Mouse (Mus musculus) liver, embryonic 14.5 days (tissue): ENCODE results near the gene Cpt1b. TPM values are rescaled to one million over a fixed set of nuclear protein-coding genes. Genes with fewer than 3 reads are reported as not detected.

Source experiments
- ATAC-seq: fragments of 200-750 bp; cut with Nextera tagmentation; 2 replicates; pipeline ENCODE4 v1.8.0; 2017; ENCODE audit warnings: moderate number of reproducible peaks, mild to moderate bottlenecking, moderate library complexity; ENCODE audit not compliant: insufficient read depth
- DNase-seq, 3 experiments: peaks; one replicate each; pipeline ENCODE4 v3.0.0-alpha.2; 2012 to 2013; ENCODE audit warnings: low read depth in 3 of 3, low spot score in 3 of 3
- H3K27ac ChIP-seq: fragments of 300-500 bp; sonication (generic); 2 replicates; pipeline ENCODE4 v1.5.1; 2014; ENCODE audit warnings: moderate library complexity, mild to moderate bottlenecking, control low read depth, inconsistent platforms
- H3K27me3 ChIP-seq: fragments of 300-500 bp; sonication (generic); 2 replicates; pipeline ENCODE4 v1.6.1; 2014; ENCODE audit warnings: mild to moderate bottlenecking, low read length, moderate library complexity; ENCODE audit not compliant: control insufficient read depth, insufficient read depth
- H3K36me3 ChIP-seq: fragments of 300-500 bp; sonication (generic); replicated peaks from 2 replicates; pipeline ENCODE4 v1.6.1; 2014; ENCODE audit warnings: low read depth; ENCODE audit not compliant: control insufficient read depth, insufficient read depth
- H3K4me1 ChIP-seq, 2 experiments: fragments of 200-500 bp in 1 of 2; fragments of 300-500 bp in 1 of 2; sonication (generic) in 1 of 2; replicated peaks; 2 replicates each; pipeline ENCODE4 v1.6.1; 2012 to 2014; ENCODE audit warnings: antibody characterized with exemption in 1 of 2, inconsistent platforms in 1 of 2, low read length in 1 of 2; ENCODE audit not compliant: control insufficient read depth in 2 of 2, insufficient read depth in 2 of 2
- H3K4me2 ChIP-seq: fragments of 300-500 bp; sonication (generic); 2 replicates; pipeline ENCODE4 v1.6.1; 2014; ENCODE audit warnings: low read depth, mild to moderate bottlenecking, control low read depth, moderate library complexity
- H3K4me3 ChIP-seq, 2 experiments: fragments of 200-500 bp in 1 of 2; fragments of 300-500 bp in 1 of 2; sonication (generic) in 1 of 2; 2 replicates each; pipeline ENCODE4 v1.5.1; 2012 to 2014; ENCODE audit warnings: low read depth in 2 of 2, low read length in 2 of 2, mild to moderate bottlenecking in 2 of 2, control low read depth in 1 of 2, inconsistent platforms in 1 of 2, moderate library complexity in 1 of 2; ENCODE audit not compliant: insufficient read depth in 1 of 2
- H3K9ac ChIP-seq: fragments of 300-500 bp; sonication (generic); replicated peaks from 2 replicates; pipeline ENCODE4 v1.6.1; 2014; ENCODE audit warnings: mild to moderate bottlenecking, control low read depth, moderate library complexity
- H3K9me3 ChIP-seq: fragments of 300-500 bp; sonication (generic); 2 replicates; pipeline ENCODE4 v1.6.1; 2016; ENCODE audit warnings: low read length, mixed read lengths; ENCODE audit not compliant: control insufficient read depth
- CTCF ChIP-seq: IDR thresholded peaks from 2 replicates; pipeline ENCODE4 v1.5.1; 2016; ENCODE audit warnings: antibody characterized with exemption, low read depth, control low read depth
- EP300 ChIP-seq: IDR thresholded peaks from 2 replicates; pipeline ENCODE4 v1.6.1; 2016; ENCODE audit warnings: antibody characterized with exemption, low read depth
- WGBS: fragments of 180-500 bp; shearing (Covaris S2); extraction: QIAGEN DNeasy Blood & Tissue Kit; methylation state at CpG from one replicate; pipeline ENCODE4 v1.1.7; 2014; ENCODE audit not compliant: insufficient replicate concordance; 5-methylcytosine and 5-hydroxymethylcytosine counted together
- polyA plus RNA-seq, 2 experiments: library from polyadenylated mRNA; depleted of rRNA in 1 of 2; stranded (reverse) in 1 of 2; unstranded in 1 of 2; fragments of >200 nt; fragmentation: Nextera tagmentation in 1 of 2; extraction: Ambion mirVana in 1 of 2; gene quantifications; 2 replicates each; pipeline versions ENCODE4 v1.2.1 to v1.2.3; 2012 to 2014

Gene Cpt1b
- polyA plus RNA-seq, 2 experiments: 1.5 to 2.1 TPM

DNA sequence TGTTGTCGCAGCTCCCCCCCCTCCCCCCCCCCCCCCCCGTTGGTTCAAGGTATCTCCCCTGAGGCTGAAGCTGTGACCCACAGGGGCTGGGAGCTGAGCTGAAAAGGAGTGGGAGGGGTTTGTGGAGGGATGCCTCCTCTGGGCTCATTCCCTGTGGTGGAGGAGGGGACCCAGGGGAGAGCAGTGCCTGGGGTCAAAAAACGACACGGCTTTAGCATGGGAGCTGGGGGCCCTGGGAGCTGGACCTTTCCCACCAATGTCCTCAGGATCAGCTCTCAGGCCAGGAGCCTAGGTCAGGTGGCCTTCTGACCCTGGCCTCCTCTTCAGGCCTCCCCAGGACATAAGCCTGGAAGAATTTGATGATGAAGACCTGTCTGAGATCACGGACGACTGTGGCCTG lies 29.2 kb upstream of the Cpt1b start:
- Histone ChIP-seq H3K4me3 (no peak overlapping the region), H3K9me3 (no peaks in the 10 kb centered on the region), H3K4me2 (no peak overlapping the region), H3K36me3 (no peaks in the 10 kb centered on the region), H3K9ac (no peak overlapping the region), H3K4me1 (no peaks in the 10 kb centered on the region), H3K27me3 (peaks cover 19% of the 10 kb centered on the region), H3K27ac (no peak overlapping the region)
- 30% methylated on average over 4 of the region's 6 CpGs for WGBS
- TF ChIP-seq CTCF: no peak
- TF ChIP-seq EP300: no peak
- ATAC-seq (no peak), DNase-seq (no peak)

DNA sequence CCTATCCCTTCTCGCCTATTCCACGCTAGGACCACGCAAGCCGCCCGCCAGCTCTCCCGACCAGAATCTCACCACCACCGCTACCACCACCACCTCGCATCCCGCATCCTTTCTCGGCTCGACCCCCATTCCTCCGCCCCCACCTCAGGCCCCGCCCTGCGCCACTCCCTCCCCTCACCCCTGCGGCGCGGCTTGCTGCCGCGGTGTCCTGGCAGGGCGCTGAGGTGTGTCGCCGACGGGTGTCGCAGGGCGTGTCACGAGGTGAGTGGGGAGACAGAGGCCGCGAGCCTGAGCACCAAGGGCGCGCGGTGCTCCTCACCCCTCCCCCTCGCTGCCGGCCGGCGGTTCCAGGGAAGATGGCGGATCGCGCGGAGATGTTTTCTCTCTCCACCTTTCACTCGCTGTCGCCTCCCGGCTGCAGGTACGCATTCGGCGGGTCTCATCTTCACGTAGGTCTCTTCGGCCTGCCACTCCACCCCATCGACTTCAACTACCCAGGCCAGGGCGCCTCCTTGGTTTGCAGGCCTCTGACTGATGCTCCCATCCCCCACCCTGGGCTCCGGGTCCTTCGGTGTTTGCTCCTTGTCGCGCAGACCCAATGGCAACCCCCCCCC lies 28.3 kb upstream of the Cpt1b start, which contains the start of gene Mapk8ip2:
Gene Mapk8ip2 (plus strand): TSS at position 49 of the 614 bp plus-strand sequence.
- no peaks in the 10 kb centered on the region for H3K9me3 ChIP-seq
- no peak within 1 kb of the TSS for H3K9ac ChIP-seq
- peak within 1 kb of the TSS; percentile 8 to 26; a peak in 2 of 4 replicates for H3K4me3 ChIP-seq
- no peaks in the 10 kb centered on the region for H3K36me3 ChIP-seq
- WGBS: 2% methylated on average over 53 of the region's 53 CpGs
- H3K27me3 ChIP-seq: peaks cover 19% of the 10 kb centered on the region
- H3K4me1 ChIP-seq: no peaks in the 10 kb centered on the region
- peak within 1 kb of the TSS; percentile 50 for H3K4me2 ChIP-seq
- H3K27ac ChIP-seq: no peak within 1 kb of the TSS
- DNase-seq (no peak), ATAC-seq (no peak)
- TF ChIP-seq EP300: no peak
- TF ChIP-seq CTCF: no peak

- peaks cover 19% of the 10 kb centered on the region for H3K27me3 ChIP-seq
- H3K9ac ChIP-seq: no peak overlapping the region
- no peak for ATAC-seq
- H3K9me3 ChIP-seq: no peaks in the 10 kb centered on the region
- WGBS: 3% methylated on average over 24 of the region's 24 CpGs
- H3K4me1 ChIP-seq: no peaks in the 10 kb centered on the region
- H3K4me2 ChIP-seq: peak overlapping the region; percentile 50; the same call in 1 of the 2 replicates
- DNase-seq: peak in 2 of 3 experiments; percentile 39 to 43
- no peak overlapping the region for H3K4me3 ChIP-seq
- H3K27ac ChIP-seq: no peak overlapping the region
- H3K36me3 ChIP-seq: no peaks in the 10 kb centered on the region
- TF ChIP-seq EP300 (no peak), CTCF (no peak)
Measured at GRCm38 (mm10) chr15:89452906-89453864, 27.5 kb upstream of the Cpt1b start.

GRCm38 (mm10) chr15:89442486-89443070 lies 16.9 kb upstream of the Cpt1b start:
- no peak overlapping the region for H3K27ac ChIP-seq
- TF ChIP-seq CTCF: no peak
- no peak for TF ChIP-seq EP300
- ATAC-seq (no peak), DNase-seq (no peak)
- H3K4me3 ChIP-seq: no peak overlapping the region
- no peaks in the 10 kb centered on the region for H3K9me3 ChIP-seq
- no peaks in the 10 kb centered on the region for H3K27me3 ChIP-seq
- 37% methylated on average over 8 of the region's 8 CpGs for WGBS
- H3K36me3 ChIP-seq: no peaks in the 10 kb centered on the region
- no peaks in the 10 kb centered on the region for H3K4me1 ChIP-seq
- H3K4me2 ChIP-seq: no peak overlapping the region
- H3K9ac ChIP-seq: no peak overlapping the region

DNA sequence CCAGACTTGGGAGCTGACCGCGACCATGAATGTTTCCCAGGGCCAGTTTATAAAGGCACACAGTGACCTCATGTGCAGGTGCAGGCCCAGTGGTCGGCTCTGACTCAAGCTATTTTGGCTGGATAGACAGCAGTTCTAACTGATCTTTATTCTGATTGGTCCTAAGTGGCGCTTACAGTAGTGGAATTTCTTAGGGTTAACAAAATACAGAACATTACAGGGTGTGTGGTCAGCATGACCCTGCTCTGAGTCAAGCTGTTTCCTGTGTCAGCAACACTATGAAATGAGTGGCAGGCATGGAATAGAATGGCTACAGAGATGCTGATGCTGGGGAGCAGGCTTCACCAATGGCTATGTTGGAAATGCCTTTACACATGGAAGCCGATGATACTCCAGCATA lies 10.2 kb upstream of the Cpt1b start:
- TF ChIP-seq CTCF (no peak), EP300 (no peak)
- no peak overlapping the region for H3K4me2 ChIP-seq
- H3K27me3 ChIP-seq: no peaks in the 10 kb centered on the region
- no peak for ATAC-seq
- H3K27ac ChIP-seq: no peak overlapping the region
- no peak for DNase-seq
- peaks cover 0 to 4% of the 10 kb centered on the region in 2 experiments; a peak in 2 of 4 replicates for H3K4me1 ChIP-seq
- H3K4me3 ChIP-seq: no peak overlapping the region
- H3K9me3 ChIP-seq: no peaks in the 10 kb centered on the region
- WGBS: 65% methylated on average over 5 of the region's 5 CpGs
- H3K36me3 ChIP-seq: no peaks in the 10 kb centered on the region
- H3K9ac ChIP-seq: no peak overlapping the region
